Mouse (Mus musculus) thymus, postnatal 4 days (tissue): ENCODE measurements around the gene Inca1.

Experiments used
- DNase-seq: peaks from one replicate; pipeline ENCODE4 v3.0.0; 2021

The Inca1 gene

GRCm38 (mm10) chr11:70699722-70700556, at the start of gene Inca1, which contains the start of gene Kif1c:
TSS of gene Inca1 (minus strand) at chr11:70700155.
TSS of gene Kif1c (plus strand) at chr11:70700548.
- peak; percentile 98 for DNase-seq

GRCm38 (mm10) chr11:70747876-70748545, 48.1 kb upstream of the Inca1 start:
- DNase-seq: no peak

- no peak for DNase-seq
These were observed 45.7 kb upstream of the Inca1 start for GRCm38 (mm10) chr11:70745636-70746035.

- no peak for DNase-seq
These were observed 42.9 kb upstream of the Inca1 start for GRCm38 (mm10) chr11:70742581-70743459.

GRCm38 (mm10) chr11:70742117-70742516, 42.2 kb upstream of the Inca1 start:
- DNase-seq: no peak

GRCm38 (mm10) chr11:70741603-70742002, 41.6 kb upstream of the Inca1 start:
- no peak for DNase-seq

- no peak for DNase-seq
These were observed 37.8 kb upstream of the Inca1 start for GRCm38 (mm10) chr11:70737749-70738148.

- no peak for DNase-seq
These were observed 33.3 kb upstream of the Inca1 start for GRCm38 (mm10) chr11:70733256-70733655.

GRCm38 (mm10) chr11:70731178-70731577, 31.2 kb upstream of the Inca1 start:
- no peak for DNase-seq

- DNase-seq: no peak
These were observed 30.6 kb upstream of the Inca1 start for GRCm38 (mm10) chr11:70730427-70731038.

- no peak for DNase-seq
These were observed 27.4 kb upstream of the Inca1 start for GRCm38 (mm10) chr11:70727385-70727784.

GRCm38 (mm10) chr11:70726585-70726984, 26.6 kb upstream of the Inca1 start:
- no peak for DNase-seq

- no peak for DNase-seq
These were observed 24.8 kb upstream of the Inca1 start for GRCm38 (mm10) chr11:70724706-70725105.

GRCm38 (mm10) chr11:70721072-70721471, 21.1 kb upstream of the Inca1 start:
- no peak for DNase-seq

GRCm38 (mm10) chr11:70720567-70720966, 20.6 kb upstream of the Inca1 start:
- DNase-seq: no peak

- no peak for DNase-seq
These were observed 18.5 kb upstream of the Inca1 start for GRCm38 (mm10) chr11:70718481-70718880.

GRCm38 (mm10) chr11:70715832-70716231, 15.9 kb upstream of the Inca1 start:
- DNase-seq: no peak

GRCm38 (mm10) chr11:70713222-70713621, 13.3 kb upstream of the Inca1 start:
- no peak for DNase-seq

- no peak for DNase-seq
These were observed 11.1 kb upstream of the Inca1 start for GRCm38 (mm10) chr11:70711026-70711425.

GRCm38 (mm10) chr11:70706127-70706526, 6.2 kb upstream of the Inca1 start:
- DNase-seq: no peak

- DNase-seq: no peak
These were observed 2.8 kb upstream of the Inca1 start for GRCm38 (mm10) chr11:70702781-70703180.

- DNase-seq: no peak
These were observed 2.2 kb upstream of the Inca1 start for GRCm38 (mm10) chr11:70701984-70702733.
